Mouse (Mus musculus) E14TG2a.4 (cell line): Measurements from ENCODE around the gene Clta.
A peak's percentile ranks its signal among the peaks of the same experiment; 100 is the strongest.

Experiments used
- H3K27me3 ChIP-seq: 2 replicates; pipeline ENCODE4 v1.6.1; 2014; ENCODE audit warnings: low read length, control low read depth; ENCODE audit not compliant: insufficient read depth
- H3K36me3 ChIP-seq: 2 replicates; pipeline ENCODE4 v1.6.1; 2014; ENCODE audit warnings: low read length, control low read depth; ENCODE audit not compliant: insufficient read depth
- H3K4me1 ChIP-seq: replicated peaks from 2 replicates; pipeline ENCODE4 v1.6.1; 2014; ENCODE audit warnings: low read depth, low read length, control low read depth
- H3K4me3 ChIP-seq: replicated peaks from 2 replicates; pipeline ENCODE4 v1.5.1; 2014; ENCODE audit warnings: mild to moderate bottlenecking, low read length
- H3K9me3 ChIP-seq: 2 replicates; pipeline ENCODE4 v1.6.1; 2014; ENCODE audit warnings: low read length, control low read depth
- CTCF ChIP-seq: conservative IDR thresholded peaks from 2 replicates; pipeline ENCODE4 v1.5.1; 2014; ENCODE audit warnings: low read length
- NANOG ChIP-seq: IDR thresholded peaks from 2 replicates; pipeline ENCODE4 v1.6.1; 2014; ENCODE audit warnings: borderline replicate concordance, low read length, mixed read lengths
- POU5F1 ChIP-seq: IDR thresholded peaks from 2 replicates; pipeline ENCODE4 v1.6.1; 2014; ENCODE audit warnings: low read length, borderline replicate concordance

The Clta gene

GRCm38 (mm10) chr4:44004126-44004525, at the start of gene Clta:
Gene Clta, plus strand, starts transcription at chr4:44004452.
- no peak for TF ChIP-seq CTCF
- TF ChIP-seq POU5F1 = no peak
- no peak for TF ChIP-seq NANOG
- H3K27me3 ChIP-seq = no peaks in the 10 kb centered on the region
- H3K36me3 ChIP-seq = peaks cover 24% of the 10 kb centered on the region
- H3K9me3 ChIP-seq = no peaks in the 10 kb centered on the region
- peaks cover 24% of the 10 kb centered on the region for H3K4me1 ChIP-seq
- peak within 1 kb of the TSS; percentile 75 for H3K4me3 ChIP-seq

GRCm38 (mm10) chr4:43957292-43957845, 46.9 kb upstream of the Clta start, which contains the start of gene Glipr2:
Gene Glipr2, plus strand, starts transcription at chr4:43957401.
- peak within 1 kb of the TSS; percentile 94 for H3K4me3 ChIP-seq
- peaks cover 17% of the 10 kb centered on the region for H3K27me3 ChIP-seq
- H3K36me3 ChIP-seq = no peaks in the 10 kb centered on the region
- H3K9me3 ChIP-seq = no peaks in the 10 kb centered on the region
- H3K4me1 ChIP-seq = peaks cover 52% of the 10 kb centered on the region
- no peak for TF ChIP-seq POU5F1
- TF ChIP-seq CTCF = peak; percentile 72

GRCm38 (mm10) chr4:43957846-43958461, 46.3 kb upstream of the Clta start:
- Histone ChIP-seq H3K9me3 (no peaks in the 10 kb centered on the region), H3K27me3 (peaks cover 17% of the 10 kb centered on the region)
- TF ChIP-seq CTCF = no peak
- no peak for TF ChIP-seq NANOG
- TF ChIP-seq POU5F1 = no peak

GRCm38 (mm10) chr4:43959523-43960179, 44.6 kb upstream of the Clta start:
- peaks cover 17% of the 10 kb centered on the region for H3K27me3 ChIP-seq
- no peak for TF ChIP-seq CTCF
- no peak for TF ChIP-seq NANOG
- no peak for TF ChIP-seq POU5F1
- H3K4me3 ChIP-seq = peak overlapping the region; percentile 48; the same call in 1 of the 2 replicates
- H3K9me3 ChIP-seq = no peaks in the 10 kb centered on the region
- H3K4me1 ChIP-seq = peaks cover 70% of the 10 kb centered on the region
- H3K36me3 ChIP-seq = peaks cover 4% of the 10 kb centered on the region

More at GRCm38 (mm10) chr4:43957846-43958461, 46.3 kb upstream of the Clta start:
- no peaks in the 10 kb centered on the region; the same call in 1 of the 2 replicates for H3K36me3 ChIP-seq
- peak overlapping the region; percentile 94 for H3K4me3 ChIP-seq
- peaks cover 53% of the 10 kb centered on the region for H3K4me1 ChIP-seq

GRCm38 (mm10) chr4:43960207-43960606, 44.0 kb upstream of the Clta start:
- no peaks in the 10 kb centered on the region for H3K9me3 ChIP-seq
- peaks cover 75% of the 10 kb centered on the region for H3K4me1 ChIP-seq
- peaks cover 17% of the 10 kb centered on the region for H3K27me3 ChIP-seq
- H3K36me3 ChIP-seq = peaks cover 4% of the 10 kb centered on the region
- TF ChIP-seq CTCF = no peak
- no peak for TF ChIP-seq POU5F1
- TF ChIP-seq NANOG = no peak
- H3K4me3 ChIP-seq = no peak overlapping the region

- peaks cover 13% of the 10 kb centered on the region for H3K9me3 ChIP-seq
- TF ChIP-seq CTCF (no peak), POU5F1 (no peak), NANOG (no peak)
- peak overlapping the region; percentile 43 for H3K4me3 ChIP-seq
- H3K4me1 ChIP-seq = peaks cover 84% of the 10 kb centered on the region
- no peaks in the 10 kb centered on the region; the same call in 1 of the 2 replicates for H3K27me3 ChIP-seq
- peaks cover 13% of the 10 kb centered on the region for H3K36me3 ChIP-seq
Observed at GRCm38 (mm10) chr4:43964326-43964833, 39.9 kb upstream of the Clta start.

- peak overlapping the region; percentile 60 for H3K4me3 ChIP-seq
- TF ChIP-seq CTCF = no peak
- no peak for TF ChIP-seq POU5F1
- TF ChIP-seq NANOG = no peak
- peaks cover 15% of the 10 kb centered on the region for H3K36me3 ChIP-seq
- no peaks in the 10 kb centered on the region for H3K27me3 ChIP-seq
- H3K4me1 ChIP-seq = peaks cover 84% of the 10 kb centered on the region
- peaks cover 13% of the 10 kb centered on the region for H3K9me3 ChIP-seq
Observed at GRCm38 (mm10) chr4:43964951-43965684, 39.1 kb upstream of the Clta start.

GRCm38 (mm10) chr4:43965856-43966535, 38.3 kb upstream of the Clta start:
- Histone ChIP-seq H3K9me3 (peaks cover 13% of the 10 kb centered on the region), H3K4me3 (peak overlapping the region; percentile 60), H3K27me3 (no peaks in the 10 kb centered on the region), H3K4me1 (peaks cover 88% of the 10 kb centered on the region), H3K36me3 (peaks cover 21% of the 10 kb centered on the region)
- TF ChIP-seq CTCF = no peak
- TF ChIP-seq NANOG = no peak
- TF ChIP-seq POU5F1 = no peak
